Mouse (Mus musculus): ENCODE measurements around the gene Kif5c. TPM values are rescaled to one million over a fixed set of nuclear protein-coding genes. Genes with fewer than 3 reads are reported as not detected.

Kif5c gene
- total and polyA plus RNA-seq, 2 experiments from 2014 or later: 163 to 408 TPM

DNA sequence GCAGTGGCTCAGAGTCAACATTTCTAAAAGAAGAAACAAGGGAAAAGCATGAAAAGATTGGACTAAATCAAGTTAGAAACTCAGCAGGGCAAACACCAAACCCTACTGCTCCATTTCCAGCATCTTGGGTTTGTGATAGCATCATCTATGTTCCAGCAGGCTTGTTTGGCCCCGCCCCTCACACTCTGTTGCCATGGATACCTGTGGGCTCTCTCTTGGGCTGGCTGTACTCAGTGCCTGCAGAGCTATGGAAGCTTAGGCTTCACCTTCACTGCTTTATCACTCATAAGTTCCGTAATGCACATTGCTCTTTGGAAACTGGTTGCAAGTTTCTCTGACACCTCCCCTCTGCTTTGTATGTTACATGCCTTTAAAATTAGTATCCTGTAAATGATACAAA is 136.0 kb downstream of the Kif5c start:
- Histone ChIP-seq H3K27me3 (ENCODE audit: insufficient read depth, low read length) (no peaks in the 10 kb centered on the region), H3K27ac (ENCODE audit: low read depth, low read length) (no peak overlapping the region), H3K9ac (no peak overlapping the region), H3K36me3 (ENCODE audit: insufficient read depth) (peaks cover 61% of the 10 kb centered on the region), H3K4me3 (ENCODE audit: low read depth, low read length) (no peak overlapping the region), H3K4me2 (ENCODE audit: low read depth) (no peak overlapping the region), H3K4me1 (ENCODE audit: insufficient read depth) (no peaks in the 10 kb centered on the region), H3K9me3 (ENCODE audit: low read length) (no peaks in the 10 kb centered on the region)
- DNase-seq (peak; percentile 58), ATAC-seq (peak; percentile 75)
- 56% methylated on average over 2 of the region's 2 CpGs for WGBS
- TF ChIP-seq CTCF (IDR thresholded peaks at IDR 0.05; ENCODE audit: low read depth): no peak

DNA sequence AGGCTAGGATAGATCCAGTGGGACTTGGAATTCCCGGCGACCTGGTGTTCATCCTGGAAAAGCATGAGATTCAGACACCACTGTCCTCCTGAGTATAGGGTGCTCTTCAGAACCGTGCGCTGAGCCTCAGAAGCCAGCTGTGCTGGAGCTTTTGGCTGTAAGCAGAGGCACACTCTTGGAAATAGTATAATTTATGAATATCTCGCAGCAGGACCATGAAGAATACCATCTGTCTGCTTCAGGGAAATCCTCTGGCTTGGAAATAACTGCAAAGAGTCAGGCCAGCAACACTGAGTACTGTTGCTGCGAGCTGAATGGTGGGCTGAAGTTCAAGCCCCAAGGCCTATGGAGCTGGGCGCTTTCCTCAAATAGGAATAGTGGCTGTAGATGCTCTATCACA is 138.5 kb downstream of the Kif5c start:
- DNase-seq: no peak
- Histone ChIP-seq H3K4me3 (ENCODE audit: low read depth, low read length) (no peak overlapping the region), H3K27me3 (ENCODE audit: insufficient read depth, low read length) (no peaks in the 10 kb centered on the region), H3K4me2 (ENCODE audit: low read depth) (no peak overlapping the region), H3K36me3 (ENCODE audit: insufficient read depth) (peaks cover 75% of the 10 kb centered on the region), H3K9ac (no peak overlapping the region), H3K27ac (ENCODE audit: low read depth, low read length) (no peak overlapping the region), H3K9me3 (ENCODE audit: low read length) (no peaks in the 10 kb centered on the region), H3K4me1 (ENCODE audit: insufficient read depth) (no peaks in the 10 kb centered on the region)
- peak; percentile 28; the same call in 1 of the 2 replicates for ATAC-seq
- TF ChIP-seq CTCF (IDR thresholded peaks at IDR 0.05; ENCODE audit: low read depth): no peak
- WGBS: 80% methylated on average over 7 of the region's 7 CpGs

DNA sequence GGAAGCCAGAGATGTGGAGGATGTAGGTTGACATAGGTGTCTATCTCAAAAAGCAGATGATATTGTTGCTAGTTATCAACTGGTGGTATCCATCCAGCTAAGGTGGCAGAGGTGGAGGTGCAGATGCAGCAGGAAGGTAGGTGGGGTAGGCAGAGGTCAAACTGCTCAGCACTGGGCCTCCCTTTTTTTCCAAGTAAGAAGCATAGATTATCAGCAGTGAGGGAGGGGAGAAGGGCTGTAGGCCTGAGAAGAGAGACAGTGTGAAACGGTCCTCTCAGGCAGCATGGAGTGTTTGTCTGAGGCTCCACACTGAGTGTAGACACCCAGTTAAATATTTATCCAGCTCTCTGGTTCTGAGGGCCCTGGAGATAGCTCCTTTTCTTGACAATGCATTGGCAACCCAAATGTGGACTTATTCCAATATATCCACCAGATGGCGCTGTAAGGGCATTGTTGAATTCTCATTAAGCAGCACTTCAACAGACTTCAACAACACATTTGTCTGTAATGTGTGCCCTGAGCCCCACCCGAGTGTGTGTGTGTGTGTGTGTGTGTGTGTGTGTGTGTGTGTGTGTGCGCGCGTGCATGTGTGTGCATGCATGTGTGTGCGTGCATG is 145.3 kb downstream of the Kif5c start:
- peak; percentile 83 for ATAC-seq
- Histone ChIP-seq H3K4me3 (ENCODE audit: low read depth, low read length) (no peak overlapping the region), H3K9ac (no peak overlapping the region)

DNA sequence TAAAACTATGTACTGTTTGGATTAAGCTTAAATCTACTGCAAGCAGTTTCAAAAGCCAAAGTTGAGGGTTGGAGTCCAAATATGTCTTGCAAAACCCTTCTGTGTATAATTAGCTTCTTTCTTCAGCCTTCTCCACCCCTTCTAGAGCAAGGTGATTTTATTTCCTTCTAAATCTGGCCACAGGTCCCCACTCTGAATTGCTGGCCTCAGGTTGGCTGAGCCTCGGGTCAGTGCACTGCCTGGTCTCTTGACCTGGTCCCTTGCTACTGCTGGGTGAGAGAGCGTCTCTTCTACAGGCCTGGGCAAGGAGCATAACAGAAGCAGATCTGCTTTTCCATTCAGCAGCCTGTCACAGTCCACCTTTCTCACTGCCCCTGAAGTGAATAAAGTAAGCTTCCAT is 149.8 kb downstream of the Kif5c start:
- no peak overlapping the region for H3K4me2 ChIP-seq (ENCODE audit: low read depth)
- no peaks in the 10 kb centered on the region for H3K9me3 ChIP-seq (ENCODE audit: low read length)
- no peak overlapping the region for H3K9ac ChIP-seq
- DNase-seq: no peak
- WGBS: 74% methylated on average over 2 of the region's 2 CpGs
- no peak overlapping the region for H3K4me3 ChIP-seq (ENCODE audit: low read depth, low read length)
- no peak for TF ChIP-seq CTCF (IDR thresholded peaks at IDR 0.05; ENCODE audit: low read depth)
- H3K4me1 ChIP-seq (ENCODE audit: insufficient read depth): no peaks in the 10 kb centered on the region
- H3K27me3 ChIP-seq (ENCODE audit: insufficient read depth, low read length): no peaks in the 10 kb centered on the region
- no peak for ATAC-seq
- H3K27ac ChIP-seq (ENCODE audit: low read depth, low read length): no peak overlapping the region
- peaks cover 46% of the 10 kb centered on the region for H3K36me3 ChIP-seq (ENCODE audit: insufficient read depth)

More for the DNA sequence above, 145.3 kb downstream of the Kif5c start:
- no peak overlapping the region for H3K4me2 ChIP-seq (ENCODE audit: low read depth)
- H3K36me3 ChIP-seq (ENCODE audit: insufficient read depth): peaks cover 63% of the 10 kb centered on the region
- peak; percentile 94 for DNase-seq
- H3K27me3 ChIP-seq (ENCODE audit: insufficient read depth, low read length): no peaks in the 10 kb centered on the region
- TF ChIP-seq CTCF (IDR thresholded peaks at IDR 0.05; ENCODE audit: low read depth): peak; percentile 86
- no peaks in the 10 kb centered on the region for H3K9me3 ChIP-seq (ENCODE audit: low read length)
- H3K4me1 ChIP-seq (ENCODE audit: insufficient read depth): no peaks in the 10 kb centered on the region
- WGBS: 46% methylated on average over 7 of the region's 7 CpGs
- H3K27ac ChIP-seq (ENCODE audit: low read depth, low read length): no peak overlapping the region

DNA sequence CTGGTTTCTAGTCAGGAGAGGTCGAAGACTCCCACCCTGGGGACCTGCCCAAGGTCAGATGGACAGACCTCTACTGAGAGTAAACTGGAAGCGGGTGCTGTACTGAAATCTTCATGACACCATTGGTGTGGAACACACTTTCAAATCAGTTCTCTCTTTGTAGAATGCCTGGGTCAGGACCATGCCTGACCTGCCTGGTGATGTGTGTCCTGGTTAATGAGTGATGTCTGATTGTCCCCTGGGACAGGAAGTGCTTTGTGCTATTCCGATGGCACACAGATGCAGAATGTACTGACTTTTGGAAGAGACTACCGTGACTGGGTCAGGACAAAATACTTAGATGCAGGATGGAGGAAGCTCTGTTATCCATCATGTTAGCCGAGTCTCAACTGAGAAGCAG is 151.3 kb downstream of the Kif5c start:
- no peak overlapping the region for H3K27ac ChIP-seq (ENCODE audit: low read depth, low read length)
- H3K4me3 ChIP-seq (ENCODE audit: low read depth, low read length): no peak overlapping the region
- no peak overlapping the region for H3K9ac ChIP-seq
- DNase-seq (no peak), ATAC-seq (no peak)
- no peaks in the 10 kb centered on the region for H3K27me3 ChIP-seq (ENCODE audit: insufficient read depth, low read length)
- H3K36me3 ChIP-seq (ENCODE audit: insufficient read depth): peaks cover 44% of the 10 kb centered on the region
- H3K4me1 ChIP-seq (ENCODE audit: insufficient read depth): no peaks in the 10 kb centered on the region
- 90% methylated on average over 5 of the region's 5 CpGs for WGBS
- H3K4me2 ChIP-seq (ENCODE audit: low read depth): no peak overlapping the region
- no peak for TF ChIP-seq CTCF (IDR thresholded peaks at IDR 0.05; ENCODE audit: low read depth)
- no peaks in the 10 kb centered on the region for H3K9me3 ChIP-seq (ENCODE audit: low read length)

DNA sequence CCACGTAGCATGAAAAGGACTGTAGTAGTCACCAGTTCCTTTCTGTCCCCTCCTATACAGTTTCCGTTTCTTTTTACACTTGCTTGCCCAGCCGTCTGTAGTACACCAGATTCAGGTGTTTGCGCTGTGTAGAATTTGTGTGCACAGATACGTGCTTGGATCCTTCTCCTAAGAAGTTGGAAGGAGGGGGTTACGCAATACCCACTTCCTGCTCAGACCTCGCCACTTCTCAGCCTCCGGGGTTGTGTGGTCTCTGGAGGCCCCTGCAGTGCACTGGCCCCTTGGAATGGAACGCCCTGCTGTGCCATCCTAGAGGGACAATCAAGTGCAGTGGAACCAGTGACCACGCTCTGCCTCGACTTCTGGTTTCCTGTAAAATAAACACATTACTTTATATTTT is 152.1 kb downstream of the Kif5c start:
- TF ChIP-seq CTCF (IDR thresholded peaks at IDR 0.05; ENCODE audit: low read depth): no peak
- Histone ChIP-seq H3K4me3 (ENCODE audit: low read depth, low read length) (no peak overlapping the region), H3K36me3 (ENCODE audit: insufficient read depth) (peaks cover 40% of the 10 kb centered on the region), H3K4me1 (ENCODE audit: insufficient read depth) (no peaks in the 10 kb centered on the region), H3K27ac (ENCODE audit: low read depth, low read length) (no peak overlapping the region), H3K27me3 (ENCODE audit: insufficient read depth, low read length) (no peaks in the 10 kb centered on the region), H3K4me2 (ENCODE audit: low read depth) (no peak overlapping the region), H3K9me3 (ENCODE audit: low read length) (no peaks in the 10 kb centered on the region), H3K9ac (no peak overlapping the region)
- WGBS: 79% methylated on average over 11 of the region's 11 CpGs
- DNase-seq (no peak), ATAC-seq (no peak)

DNA sequence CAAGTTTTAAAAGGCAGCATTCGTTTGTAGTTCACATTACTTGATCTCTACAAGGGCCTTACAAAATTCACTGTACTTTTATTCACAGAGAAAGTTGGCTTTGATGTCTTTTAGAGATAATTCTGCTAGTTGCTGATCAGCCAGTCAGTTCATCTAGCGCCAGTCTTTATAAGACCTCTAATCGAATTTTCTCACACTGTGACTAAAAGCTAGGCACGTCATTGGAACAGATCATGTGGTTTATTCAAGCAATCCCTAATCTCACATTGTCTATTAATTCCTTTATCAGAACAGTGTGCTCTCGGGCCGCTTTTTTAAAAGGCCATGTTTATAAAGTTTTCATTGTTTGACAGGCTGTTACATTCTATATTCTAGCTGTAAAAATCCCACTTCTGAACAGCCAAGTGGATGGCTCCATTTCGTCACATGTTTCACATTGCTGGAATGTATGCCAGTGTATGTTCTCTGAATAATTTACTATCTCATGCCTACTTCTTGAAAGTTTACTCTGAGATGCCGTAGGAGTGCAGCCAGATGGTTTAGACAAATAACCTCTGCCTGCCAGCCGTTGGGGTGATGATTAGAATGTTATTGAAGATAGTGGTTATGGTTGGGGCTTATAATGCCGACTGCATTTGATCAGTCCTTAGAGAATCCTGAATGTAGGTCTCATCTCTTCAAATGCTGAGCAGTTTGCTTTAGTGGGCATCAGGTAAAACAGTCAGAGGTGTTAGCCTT is 154.3 kb downstream of the Kif5c start:
- no peak overlapping the region for H3K27ac ChIP-seq (ENCODE audit: low read depth, low read length)
- DNase-seq (no peak), ATAC-seq (no peak)
- H3K9me3 ChIP-seq (ENCODE audit: low read length): no peaks in the 10 kb centered on the region
- no peak overlapping the region for H3K4me2 ChIP-seq (ENCODE audit: low read depth)
- H3K9ac ChIP-seq: no peak overlapping the region
- WGBS: 65% methylated on average over 10 of the region's 10 CpGs
- TF ChIP-seq CTCF (IDR thresholded peaks at IDR 0.05; ENCODE audit: low read depth): no peak
- H3K4me1 ChIP-seq (ENCODE audit: insufficient read depth): no peaks in the 10 kb centered on the region
- no peaks in the 10 kb centered on the region for H3K27me3 ChIP-seq (ENCODE audit: insufficient read depth, low read length)
- H3K4me3 ChIP-seq (ENCODE audit: low read depth, low read length): no peak overlapping the region
- peaks cover 26% of the 10 kb centered on the region for H3K36me3 ChIP-seq (ENCODE audit: insufficient read depth)

Data from forebrain, postnatal 0 days (tissue).